Mouse (Mus musculus): ENCODE measurements at regions not wholly inside any gene's neighbourhood (a gene's known extent, or its start where the extent isn't known, plus 50 kb on each side); places are given as distances from the start of the nearest gene placed in this dataset.
A peak's percentile ranks its signal among the peaks of the same experiment; 100 is the strongest.
"Not testable (repeated sequence)": the region's sequence is repeated elsewhere in the genome, so short reads cannot be mapped to it uniquely, and the experiment has no call there.

GRCm38 (mm10) chr8:93443631-93444030, 64.1 kb upstream of the Ces1h start:
- H3K4me1 ChIP-seq (ENCODE audit: control insufficient read depth, insufficient read depth, low read length); H3K9ac ChIP-seq (ENCODE audit: low read length); ATAC-seq (ENCODE audit: insufficient number of reproducible peaks, low FRiP score, low TSS enrichment, low read depth); H3K9me3 ChIP-seq (ENCODE audit: control insufficient read depth, low read length); H3K4me2 ChIP-seq (ENCODE audit: low read depth, severe bottlenecking); H3K36me3 ChIP-seq (ENCODE audit: control insufficient read depth, insufficient read depth, low read length); DNase-seq (ENCODE audit: low spot score); H3K27ac ChIP-seq (replicated peaks; ENCODE audit: low read depth, low read length); H3K4me3 ChIP-seq (ENCODE audit: low read depth, low read length); H3K27me3 ChIP-seq (ENCODE audit: control insufficient read depth, insufficient read depth, low read length): not testable (repeated sequence)
- 81% methylated on average over 2 of the region's 2 CpGs for WGBS

GRCm38 (mm10) chr8:93441936-93442335, 62.4 kb upstream of the Ces1h start:
- ATAC-seq (ENCODE audit: insufficient number of reproducible peaks, low FRiP score, low TSS enrichment, low read depth): no peak
- no peak overlapping the region for H3K4me3 ChIP-seq (ENCODE audit: low read depth, low read length)
- H3K4me1 ChIP-seq (ENCODE audit: control insufficient read depth, insufficient read depth, low read length): no peaks in the 10 kb centered on the region
- WGBS: 92% methylated on average over 3 of the region's 3 CpGs
- no peak for DNase-seq (ENCODE audit: low spot score)
- H3K27ac ChIP-seq (replicated peaks; ENCODE audit: low read depth, low read length): no peak overlapping the region
- no peak overlapping the region for H3K9ac ChIP-seq (ENCODE audit: low read length)
- no peaks in the 10 kb centered on the region for H3K27me3 ChIP-seq (ENCODE audit: control insufficient read depth, insufficient read depth, low read length)
- H3K36me3 ChIP-seq (ENCODE audit: control insufficient read depth, insufficient read depth, low read length): no peaks in the 10 kb centered on the region
- no peak overlapping the region for H3K4me2 ChIP-seq (ENCODE audit: low read depth, severe bottlenecking)
- H3K9me3 ChIP-seq (ENCODE audit: control insufficient read depth, low read length): no peaks in the 10 kb centered on the region

DNA sequence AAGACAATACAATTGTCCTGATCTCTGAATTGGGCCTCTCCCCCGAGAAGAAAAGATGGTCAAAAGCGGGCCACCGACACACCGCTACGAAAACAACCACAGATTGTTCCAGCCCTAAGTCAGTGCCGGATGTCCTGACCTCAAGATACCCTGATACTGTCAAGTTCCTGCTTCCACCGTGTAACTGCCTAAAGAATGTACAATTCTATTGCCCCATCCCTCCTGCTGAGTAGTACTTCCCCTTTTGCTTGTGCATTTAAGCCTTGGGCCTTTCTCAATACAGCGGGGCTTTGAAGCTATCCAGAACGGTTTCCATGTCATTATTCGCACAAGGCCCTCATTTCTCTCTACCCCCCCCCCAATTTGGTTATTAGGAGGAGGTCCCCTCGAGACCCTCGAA, 57.1 kb upstream of the Ces1h start:
- not testable (repeated sequence) for H3K36me3 ChIP-seq (ENCODE audit: control insufficient read depth, insufficient read depth, low read length); H3K4me3 ChIP-seq (ENCODE audit: low read depth, low read length); ATAC-seq (ENCODE audit: insufficient number of reproducible peaks, low FRiP score, low TSS enrichment, low read depth); H3K4me1 ChIP-seq (ENCODE audit: control insufficient read depth, insufficient read depth, low read length); H3K9me3 ChIP-seq (ENCODE audit: control insufficient read depth, low read length); H3K27ac ChIP-seq (replicated peaks; ENCODE audit: low read depth, low read length); DNase-seq (ENCODE audit: low spot score); H3K27me3 ChIP-seq (ENCODE audit: control insufficient read depth, insufficient read depth, low read length); H3K9ac ChIP-seq (ENCODE audit: low read length); H3K4me2 ChIP-seq (ENCODE audit: low read depth, severe bottlenecking)
- WGBS: 87% methylated on average over 12 of the region's 12 CpGs

GRCm38 (mm10) chr8:93430637-93431036, 51.1 kb upstream of the Ces1h start:
- ATAC-seq (ENCODE audit: insufficient number of reproducible peaks, low FRiP score, low TSS enrichment, low read depth) (no peak), DNase-seq (ENCODE audit: low spot score) (peak; percentile 83)
- no peak overlapping the region for H3K27ac ChIP-seq (replicated peaks; ENCODE audit: low read depth, low read length)
- H3K9me3 ChIP-seq (ENCODE audit: control insufficient read depth, low read length): no peaks in the 10 kb centered on the region
- no peak overlapping the region for H3K4me2 ChIP-seq (ENCODE audit: low read depth, severe bottlenecking)
- H3K4me3 ChIP-seq (ENCODE audit: low read depth, low read length): no peak overlapping the region
- no peaks in the 10 kb centered on the region for H3K27me3 ChIP-seq (ENCODE audit: control insufficient read depth, insufficient read depth, low read length)
- H3K9ac ChIP-seq (ENCODE audit: low read length): no peak overlapping the region
- 3% methylated on average over 3 of the region's 3 CpGs for WGBS
- H3K36me3 ChIP-seq (ENCODE audit: control insufficient read depth, insufficient read depth, low read length): no peaks in the 10 kb centered on the region
- no peaks in the 10 kb centered on the region for H3K4me1 ChIP-seq (ENCODE audit: control insufficient read depth, insufficient read depth, low read length)

All from limb, embryonic 11.5 days (tissue).